ENCODE assay signal across 7 mouse cellular contexts in genomic region chr2:119617841-119618198, GRCm38 (mm10). TPM values are rescaled to one million over a fixed set of nuclear protein-coding genes. Genes with fewer than 3 reads are reported as not detected.
A peak's percentile ranks its signal among the peaks of the same experiment; 100 is the strongest.
DNase-seq lines count a peak whose midpoint lies in the region; TF ChIP-seq lines count a peak whose summit lies in the region.

No protein-coding gene starts in this region.

- 1% methylated on average over 13 of the region's 13 CpGs for WGBS in forebrain, embryonic 10.5 days

- H3K27ac ChIP-seq in testis, adult 2 months (ENCODE audit: control insufficient read depth, insufficient read depth, low read depth, low read length) = peak overlapping the region; percentile 63
- H3K27ac ChIP-seq in forebrain, embryonic 10.5 days = peak overlapping the region; percentile 96

- H3K36me3 ChIP-seq in testis, adult 2 months (ENCODE audit: control insufficient read depth, insufficient read depth, low read length) = no peaks in the 10 kb centered on the region; the same call in 1 of the 2 replicates
- peaks cover 34% of the 10 kb centered on the region for H3K36me3 ChIP-seq in forebrain, embryonic 10.5 days (replicated peaks)

- no peak for TF ChIP-seq CTCF in testis, adult 2 months (IDR thresholded peaks at IDR 0.05; ENCODE audit: control insufficient read depth, insufficient read depth, insufficient replicate concordance, low read depth, low read length)

- TF ChIP-seq POLR2A in testis, adult 2 months (IDR thresholded peaks at IDR 0.05; ENCODE audit: control insufficient read depth, low read depth, low read length) = no peak

- H3K27me3 ChIP-seq in testis, adult 2 months (ENCODE audit: control insufficient read depth, insufficient read depth, low read length) = no peaks in the 10 kb centered on the region
- H3K27me3 ChIP-seq in forebrain, embryonic 10.5 days (ENCODE audit: poor library complexity, severe bottlenecking) = no peaks in the 10 kb centered on the region

- H3K4me1 ChIP-seq in testis, adult 2 months (ENCODE audit: control insufficient read depth, insufficient read depth, low read length) = no peaks in the 10 kb centered on the region
- peaks cover 35% of the 10 kb centered on the region for H3K4me1 ChIP-seq in forebrain, embryonic 10.5 days

- no peaks in the 10 kb centered on the region for H3K9me3 ChIP-seq in forebrain, embryonic 10.5 days

- peak overlapping the region; percentile 89 for H3K4me3 ChIP-seq in testis, adult 2 months (ENCODE audit: control insufficient read depth, low read depth, low read length)
- H3K4me3 ChIP-seq in forebrain, embryonic 10.5 days = peak overlapping the region; percentile 91

- no peak for DNase-seq in testis, postnatal 14 days (ENCODE audit: low spot score)
- DNase-seq in forebrain, embryonic 10.5 days (ENCODE audit: extremely low spot score, low spot score) = no peak
- DNase-seq in liver = peak; percentile 82
- no peak for DNase-seq in adrenal gland, postnatal 14 days
- no peak for DNase-seq in thymus, postnatal 25 days
- DNase-seq in thymus, postnatal 36 days = no peak

RNA-seq across cellular contexts. Expression of gene Nusap1, which starts 0.3 kb away (rescaled TPM):
- 6.0 and 7.1 TPM in 2 replicates for polyA plus RNA-seq in testis, adult 2 months (2012; rRNA removed)
- 98.4 and 100 TPM in 2 replicates for polyA plus RNA-seq in forebrain, embryonic 10.5 days (2016; fragmentation: Nextera tagmentation; extraction: Ambion mirVana)
- total RNA-seq in adrenal gland, postnatal 14 days (2021) = 12.0 and 14.2 TPM in 2 replicates

RNA-seq across cellular contexts. Expression of gene Oip5, which starts 0.4 kb away (rescaled TPM):
- 10.3 and 11.4 TPM in 2 replicates for polyA plus RNA-seq in testis, adult 2 months (2012; rRNA removed)
- 43.2 and 47.5 TPM in 2 replicates for polyA plus RNA-seq in forebrain, embryonic 10.5 days (2016; fragmentation: Nextera tagmentation; extraction: Ambion mirVana)
- total RNA-seq in adrenal gland, postnatal 14 days (2021) = 4.0 and 6.4 TPM in 2 replicates

RNA-seq across cellular contexts. Expression of gene Ndufaf1, which starts 44.8 kb away (rescaled TPM):
- 5.2 and 6.7 TPM in 2 replicates for polyA plus RNA-seq in testis, adult 2 months (2012; rRNA removed)
- polyA plus RNA-seq in forebrain, embryonic 10.5 days (2016; fragmentation: Nextera tagmentation; extraction: Ambion mirVana) = 50.5 and 53.9 TPM in 2 replicates
- 54.9 and 57.5 TPM in 2 replicates for total RNA-seq in adrenal gland, postnatal 14 days (2021)

RNA-seq across cellular contexts. Expression of gene Rtf1, which starts 57.0 kb away (rescaled TPM):
- polyA plus RNA-seq in testis, adult 2 months (2012; rRNA removed) = 9.3 and 11.8 TPM in 2 replicates
- 56.5 and 61.8 TPM in 2 replicates for polyA plus RNA-seq in forebrain, embryonic 10.5 days (2016; fragmentation: Nextera tagmentation; extraction: Ambion mirVana)
- total RNA-seq in adrenal gland, postnatal 14 days (2021) = 27.1 and 30.2 TPM in 2 replicates

Comparison
In these comparisons a context has a peak if more than half of its experiments do, and no peak if none do; other contexts are left out.
1. RNA of gene Nusap1, which starts 0.3 kb away (polyA plus RNA-seq): 98.4 to 100 TPM in forebrain, embryonic 10.5 days; 6.0 to 7.1 TPM in testis, adult 2 months; every median in the first group is over 10 times any median in the second.